Mouse (Mus musculus): ENCODE measurements around the gene Tuba1c. TPM values are rescaled to one million over a fixed set of nuclear protein-coding genes. Genes with fewer than 3 reads are reported as not detected.

Gene Tuba1c
- polyA plus RNA-seq, 2 experiments, result 150 to 192 TPM

DNA sequence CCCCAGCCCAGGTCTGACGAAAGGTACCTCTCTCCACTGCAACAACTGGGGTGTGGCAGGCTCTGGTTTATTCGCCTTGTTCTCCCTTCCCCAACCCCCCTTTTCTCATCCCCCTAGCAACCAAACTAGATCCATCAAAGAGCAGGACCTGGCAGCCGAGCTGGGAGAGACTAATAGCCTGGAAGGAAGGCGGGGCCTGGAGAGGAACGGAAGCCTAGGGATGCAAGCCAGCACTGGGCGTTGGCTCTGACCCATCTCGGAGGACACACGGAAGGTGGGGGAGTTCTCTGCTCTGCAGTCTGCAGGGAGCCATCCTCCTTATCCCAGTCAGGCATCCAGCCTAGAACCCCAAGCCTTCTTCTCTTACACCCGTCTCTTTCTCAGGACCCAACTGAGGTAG, 23.7 kb downstream of the Tuba1c start:
- H3K4me2 ChIP-seq (replicated peaks; ENCODE audit: low read depth, low read length, severe bottlenecking), result no peak overlapping the region
- no peak for ATAC-seq (ENCODE audit: low FRiP score, low read depth)
- no peaks in the 10 kb centered on the region for H3K36me3 ChIP-seq (ENCODE audit: control insufficient read depth, insufficient read depth, low read length)
- TF ChIP-seq POLR2A (IDR thresholded peaks at IDR 0.05; ENCODE audit: borderline replicate concordance, extremely low read depth, insufficient read depth, insufficient read length), result no peak
- no peaks in the 10 kb centered on the region for H3K9me3 ChIP-seq (ENCODE audit: control insufficient read depth, low read length)
- peaks cover 60% of the 10 kb centered on the region for H3K27me3 ChIP-seq (ENCODE audit: control insufficient read depth, insufficient read depth, low read length)
- WGBS, result 8% methylated on average over 9 of the region's 9 CpGs
- H3K4me3 ChIP-seq (replicated peaks; ENCODE audit: low read length), result no peak overlapping the region
- H3K9ac ChIP-seq (ENCODE audit: low read depth, low read length, severe bottlenecking), result no peak overlapping the region
- H3K4me1 ChIP-seq (ENCODE audit: control insufficient read depth, insufficient read depth, low read length), result peaks cover 19% of the 10 kb centered on the region
- DNase-seq (ENCODE audit: low spot score), result no peak
- H3K27ac ChIP-seq (replicated peaks; ENCODE audit: low read depth, low read length), result no peak overlapping the region

DNA sequence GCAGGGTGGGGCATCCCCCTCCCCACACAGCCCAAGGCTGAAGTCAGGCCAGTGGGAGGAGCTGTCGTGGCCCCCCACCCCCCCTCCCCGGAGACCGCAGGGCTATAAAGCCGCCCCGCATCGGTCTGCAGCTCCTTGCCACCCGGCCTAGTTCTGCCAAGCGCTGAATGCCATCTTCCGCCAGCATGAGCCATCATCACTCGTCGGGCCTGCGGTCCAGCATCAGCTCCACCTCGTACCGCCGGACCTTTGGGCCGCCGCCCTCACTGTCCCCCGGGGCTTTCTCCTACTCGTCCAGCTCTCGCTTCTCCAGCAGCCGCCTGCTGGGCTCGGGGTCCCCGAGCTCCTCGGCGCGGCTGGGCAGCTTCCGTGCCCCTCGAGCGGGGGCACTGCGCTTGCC, 25.3 kb downstream of the Tuba1c start, which contains the start of gene Prph:
Prph (plus strand) TSS at position 135 of the 400 bp plus-strand sequence.
- no peak for TF ChIP-seq POLR2A (IDR thresholded peaks at IDR 0.05; ENCODE audit: borderline replicate concordance, extremely low read depth, insufficient read depth, insufficient read length)
- Histone ChIP-seq H3K27ac (replicated peaks; ENCODE audit: low read depth, low read length) (no peak within 1 kb of the TSS), H3K4me3 (replicated peaks; ENCODE audit: low read length) (peak within 1 kb of the TSS; percentile 39), H3K27me3 (ENCODE audit: control insufficient read depth, insufficient read depth, low read length) (peaks cover 66% of the 10 kb centered on the region), H3K9ac (ENCODE audit: low read depth, low read length, severe bottlenecking) (peak within 1 kb of the TSS; percentile 21; the same call in 1 of the 2 replicates), H3K9me3 (ENCODE audit: control insufficient read depth, low read length) (no peaks in the 10 kb centered on the region), H3K36me3 (ENCODE audit: control insufficient read depth, insufficient read depth, low read length) (no peaks in the 10 kb centered on the region), H3K4me1 (ENCODE audit: control insufficient read depth, insufficient read depth, low read length) (peaks cover 19% of the 10 kb centered on the region), H3K4me2 (replicated peaks; ENCODE audit: low read depth, low read length, severe bottlenecking) (peak within 1 kb of the TSS; percentile 75)
- ATAC-seq (ENCODE audit: low FRiP score, low read depth), result no peak
- WGBS, result 2% methylated on average over 20 of the region's 30 CpGs
- DNase-seq (ENCODE audit: low spot score), result no peak

DNA sequence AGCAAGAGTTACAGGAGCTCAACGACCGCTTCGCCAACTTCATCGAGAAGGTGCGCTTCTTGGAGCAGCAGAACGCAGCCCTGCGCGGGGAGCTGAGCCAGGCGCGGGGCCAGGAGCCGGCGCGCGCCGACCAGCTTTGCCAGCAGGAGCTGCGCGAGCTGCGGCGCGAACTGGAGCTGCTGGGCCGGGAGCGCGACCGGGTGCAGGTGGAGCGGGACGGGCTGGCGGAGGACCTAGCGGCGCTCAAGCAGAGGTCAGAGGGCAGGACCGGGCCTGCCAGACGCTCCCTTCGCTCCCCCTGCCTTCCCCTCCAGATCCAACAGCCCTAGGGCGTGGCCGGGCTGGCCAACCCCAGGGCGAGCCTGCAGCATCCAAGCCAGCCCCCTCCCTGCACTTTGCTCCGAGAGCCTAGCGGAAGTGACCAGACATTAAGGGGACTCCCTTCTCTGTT, 25.8 kb downstream of the Tuba1c start:
- DNase-seq (ENCODE audit: low spot score), result no peak
- 0% methylated on average over 20 of the region's 37 CpGs for WGBS
- no peak for TF ChIP-seq POLR2A (IDR thresholded peaks at IDR 0.05; ENCODE audit: borderline replicate concordance, extremely low read depth, insufficient read depth, insufficient read length)
- peak overlapping the region; percentile 21; the same call in 1 of the 2 replicates for H3K9ac ChIP-seq (ENCODE audit: low read depth, low read length, severe bottlenecking)
- H3K4me1 ChIP-seq (ENCODE audit: control insufficient read depth, insufficient read depth, low read length), result peaks cover 16% of the 10 kb centered on the region
- no peak overlapping the region for H3K27ac ChIP-seq (replicated peaks; ENCODE audit: low read depth, low read length)
- ATAC-seq (ENCODE audit: low FRiP score, low read depth), result peak; percentile 17; the same call in 1 of the 2 replicates
- H3K36me3 ChIP-seq (ENCODE audit: control insufficient read depth, insufficient read depth, low read length), result no peaks in the 10 kb centered on the region
- peak overlapping the region; percentile 39 for H3K4me3 ChIP-seq (replicated peaks; ENCODE audit: low read length)
- H3K27me3 ChIP-seq (ENCODE audit: control insufficient read depth, insufficient read depth, low read length), result peaks cover 66% of the 10 kb centered on the region
- H3K4me2 ChIP-seq (replicated peaks; ENCODE audit: low read depth, low read length, severe bottlenecking), result peak overlapping the region; percentile 75
- H3K9me3 ChIP-seq (ENCODE audit: control insufficient read depth, low read length), result no peaks in the 10 kb centered on the region

DNA sequence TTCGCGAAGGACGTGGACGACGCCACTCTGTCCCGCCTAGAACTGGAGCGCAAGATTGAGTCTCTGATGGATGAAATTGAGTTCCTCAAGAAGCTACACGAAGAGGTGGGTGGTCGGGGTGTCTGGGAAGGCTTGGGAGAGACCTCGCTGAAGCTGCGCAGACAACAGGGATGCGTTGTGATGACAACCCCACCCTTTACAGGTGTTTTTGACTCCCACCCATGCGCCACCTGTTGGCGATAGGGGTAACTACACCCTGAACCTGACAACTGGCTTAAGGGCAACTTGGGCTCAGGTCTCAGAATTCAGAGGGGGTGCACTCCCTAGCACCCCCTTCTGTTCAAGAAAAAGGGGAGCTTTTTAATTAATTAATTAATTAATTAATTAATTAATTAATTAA, 26.6 kb downstream of the Tuba1c start:
- no peak for TF ChIP-seq POLR2A (IDR thresholded peaks at IDR 0.05; ENCODE audit: borderline replicate concordance, extremely low read depth, insufficient read depth, insufficient read length)
- peak overlapping the region; percentile 75; the same call in 1 of the 2 replicates for H3K4me2 ChIP-seq (replicated peaks; ENCODE audit: low read depth, low read length, severe bottlenecking)
- ATAC-seq (ENCODE audit: low FRiP score, low read depth), result no peak

DNA sequence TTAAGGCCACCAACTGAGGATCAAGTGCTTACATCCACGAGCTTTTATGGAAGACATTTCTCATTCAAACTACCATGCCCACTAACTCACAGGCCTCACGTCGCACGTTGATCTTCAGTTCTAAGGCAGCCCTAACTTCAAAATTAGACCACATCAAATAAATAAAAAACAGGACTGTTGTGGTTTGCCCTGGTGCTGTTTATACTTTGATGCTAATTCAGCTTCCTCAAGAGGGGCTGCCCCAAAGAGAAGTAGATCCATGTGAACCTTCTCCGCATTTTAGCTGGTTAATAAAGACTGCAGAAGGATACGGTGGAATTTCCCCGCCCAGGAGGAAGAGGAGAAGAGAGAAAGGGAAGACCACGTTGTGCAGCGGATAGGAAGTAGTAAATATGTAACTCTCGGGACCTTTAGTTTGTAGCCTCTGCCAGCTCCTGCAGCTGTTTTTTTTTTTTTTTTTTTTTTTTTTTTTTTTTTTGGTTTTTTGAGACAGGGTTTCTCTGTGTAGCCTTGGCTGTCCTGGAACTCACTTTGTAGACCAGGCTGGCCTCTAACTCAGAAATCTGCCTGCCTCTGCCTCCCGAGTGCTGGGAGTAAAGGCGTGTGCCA, 36.0 kb downstream of the Tuba1c start:
- 70% methylated on average over 12 of the region's 12 CpGs for WGBS
- TF ChIP-seq POLR2A (IDR thresholded peaks at IDR 0.05; ENCODE audit: borderline replicate concordance, extremely low read depth, insufficient read depth, insufficient read length), result no peak

More for the DNA sequence above, 26.6 kb downstream of the Tuba1c start:
- whole genome bisulfite sequencing, result 4% methylated on average over 14 of the region's 14 CpGs
- Histone ChIP-seq H3K9ac (ENCODE audit: low read depth, low read length, severe bottlenecking) (no peak overlapping the region), H3K27me3 (ENCODE audit: control insufficient read depth, insufficient read depth, low read length) (peaks cover 66% of the 10 kb centered on the region), H3K4me1 (ENCODE audit: control insufficient read depth, insufficient read depth, low read length) (peaks cover 15% of the 10 kb centered on the region), H3K27ac (replicated peaks; ENCODE audit: low read depth, low read length) (no peak overlapping the region), H3K9me3 (ENCODE audit: control insufficient read depth, low read length) (no peaks in the 10 kb centered on the region), H3K4me3 (replicated peaks; ENCODE audit: low read length) (peak overlapping the region; percentile 39), H3K36me3 (ENCODE audit: control insufficient read depth, insufficient read depth, low read length) (no peaks in the 10 kb centered on the region)
- no peak for DNase-seq (ENCODE audit: low spot score)

More for the DNA sequence above, 36.0 kb downstream of the Tuba1c start:
- no peaks in the 10 kb centered on the region for H3K27me3 ChIP-seq (ENCODE audit: control insufficient read depth, insufficient read depth, low read length)
- ATAC-seq (ENCODE audit: low FRiP score, low read depth), result no peak
- DNase-seq (ENCODE audit: low spot score), result no peak
- H3K36me3 ChIP-seq (ENCODE audit: control insufficient read depth, insufficient read depth, low read length), result no peaks in the 10 kb centered on the region
- H3K27ac ChIP-seq (replicated peaks; ENCODE audit: low read depth, low read length), result no peak overlapping the region
- no peak overlapping the region for H3K4me3 ChIP-seq (replicated peaks; ENCODE audit: low read length)
- H3K4me1 ChIP-seq (ENCODE audit: control insufficient read depth, insufficient read depth, low read length), result no peaks in the 10 kb centered on the region
- no peak overlapping the region for H3K9ac ChIP-seq (ENCODE audit: low read depth, low read length, severe bottlenecking)
- no peaks in the 10 kb centered on the region for H3K9me3 ChIP-seq (ENCODE audit: control insufficient read depth, low read length)
- no peak overlapping the region for H3K4me2 ChIP-seq (replicated peaks; ENCODE audit: low read depth, low read length, severe bottlenecking)
